18 mouse cellular contexts compared by ENCODE assay signal in the genomic region with DNA sequence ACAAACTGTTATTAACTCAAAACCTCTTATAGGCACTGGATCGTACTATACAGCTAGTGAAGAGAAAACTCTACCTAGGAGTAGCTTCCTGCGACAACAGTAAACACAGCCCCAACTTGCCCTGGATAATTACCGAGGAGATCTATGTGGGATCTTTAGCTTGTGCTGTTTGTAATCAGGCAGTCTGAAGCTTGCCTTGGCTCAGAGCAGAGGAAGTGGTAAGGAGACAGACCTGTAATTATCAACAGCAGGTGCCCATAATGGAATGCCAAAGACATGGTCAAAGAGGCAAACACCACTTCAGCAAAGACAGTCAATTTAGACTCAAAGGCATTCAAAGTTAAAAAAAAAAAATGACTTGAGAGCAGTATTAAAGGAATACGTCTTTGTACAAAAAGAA. TPM values are rescaled to one million over a fixed set of nuclear protein-coding genes. Genes with fewer than 3 reads are reported as not detected.
"Had no signal": no experiment of that assay in that cellular context is flagged by ENCODE, and none has a peak within 500 bp of the region (broad histone marks: within the 10 kb centered on the region; RNA-seq: fewer than 3 reads in every experiment).

No protein-coding gene starts in this region.

- H3K4me1 ChIP-seq: midbrain, embryonic 10.5 days; midbrain, embryonic 12.5 days; neural tube, embryonic 12.5 days; stomach, embryonic 15.5 days had no signal

- H3K27ac ChIP-seq: midbrain, embryonic 10.5 days; midbrain, embryonic 12.5 days; neural tube, embryonic 12.5 days; stomach, embryonic 15.5 days; stomach, postnatal 0 days had no signal

- H3K36me3 ChIP-seq: lung, embryonic 15.5 days; midbrain, embryonic 10.5 days; midbrain, embryonic 12.5 days; neural tube, embryonic 12.5 days; stomach, embryonic 15.5 days had no signal

- H3K27me3 ChIP-seq: lung, embryonic 15.5 days; midbrain, embryonic 12.5 days; neural tube, embryonic 12.5 days; stomach, embryonic 15.5 days had no signal

- H3K9ac ChIP-seq: liver, postnatal 0 days; lung, embryonic 15.5 days; midbrain, embryonic 12.5 days; neural tube, embryonic 12.5 days; stomach, embryonic 15.5 days had no signal

- H3K4me2 ChIP-seq: lung, embryonic 15.5 days; midbrain, embryonic 12.5 days; neural tube, embryonic 12.5 days; stomach, embryonic 15.5 days had no signal

- ATAC-seq: liver, postnatal 0 days; lung, postnatal 0 days; midbrain, embryonic 16.5 days had no signal

- DNase-seq: liver, postnatal 0 days; lung, adult 2 months; lung, postnatal 14 days; lung, postnatal 4 days; midbrain, embryonic 14.5 days; right cerebral cortex, postnatal 14 days; thymus, adult 2 months; thymus, postnatal 25 days; thymus, postnatal 4 days had no signal

- H3K9me3 ChIP-seq: lung, embryonic 15.5 days; midbrain, embryonic 10.5 days; midbrain, embryonic 12.5 days; neural tube, embryonic 12.5 days; stomach, embryonic 15.5 days had no signal

- H3K4me3 ChIP-seq: lung, embryonic 15.5 days; midbrain, embryonic 10.5 days; midbrain, embryonic 12.5 days; myocyte; neural tube, embryonic 12.5 days; stomach, embryonic 15.5 days had no signal

RNA-seq across cellular contexts. Expression of gene Unc5c, which starts 17.4 kb away (rescaled TPM):
- polyA plus RNA-seq: liver, postnatal 0 days had no signal
